Mouse (Mus musculus) G1E (cell line): ENCODE results near the gene Ctsa. TPM values are rescaled to one million over a fixed set of nuclear protein-coding genes. Genes with fewer than 3 reads are reported as not detected.

ENCODE experiments used
- ATAC-seq: 2 replicates; pipeline ENCODE4 v1.8.0; 2016; ENCODE audit warnings: mild to moderate bottlenecking; ENCODE audit not compliant: insufficient number of reproducible peaks, poor library complexity, low FRiP score, severe bottlenecking; ENCODE audit errors: extremely low read depth
- DNase-seq: peaks from one replicate; pipeline ENCODE4 v3.0.0; 2012; ENCODE audit warnings: low spot score
- H3K27me3 ChIP-seq: 2 replicates; pipeline ENCODE4 v1.6.1; 2012; ENCODE audit warnings: mild to moderate bottlenecking, low read length, inconsistent platforms; ENCODE audit not compliant: insufficient read depth
- H3K36me3 ChIP-seq: replicated peaks from 2 replicates; pipeline ENCODE3; 2012; ENCODE audit warnings: mild to moderate bottlenecking, inconsistent platforms
- H3K4me1 ChIP-seq: 2 replicates; pipeline ENCODE4 v1.6.1; 2012; ENCODE audit warnings: low read depth, low read length, inconsistent platforms, mixed read lengths; ENCODE audit not compliant: insufficient read depth
- H3K4me3 ChIP-seq: 2 replicates; pipeline ENCODE4 v1.5.1; 2012; ENCODE audit warnings: low read depth, mild to moderate bottlenecking, inconsistent platforms, low read length, moderate library complexity, mixed read lengths
- H3K9me3 ChIP-seq: replicated peaks from 2 replicates; pipeline ENCODE4 v1.6.1; 2012; ENCODE audit warnings: inconsistent platforms
- CTCF ChIP-seq: IDR thresholded peaks from 2 replicates; pipeline ENCODE4 v1.5.1; 2012; ENCODE audit warnings: low read depth, low read length, inconsistent platforms, mixed read lengths
- GATA1 ChIP-seq: IDR thresholded peaks from 2 replicates; pipeline ENCODE4 v1.6.1; 2012; ENCODE audit warnings: borderline replicate concordance, low read length, inconsistent platforms, mixed read lengths
- GATA2 ChIP-seq: IDR thresholded peaks from 2 replicates; pipeline ENCODE4 v1.6.1; 2012; ENCODE audit warnings: low read depth, low read length, inconsistent platforms, borderline replicate concordance
- POLR2AphosphoS5 ChIP-seq: IDR thresholded peaks from 2 replicates; pipeline ENCODE4 v1.6.1; 2012; ENCODE audit warnings: low read depth, low read length, inconsistent platforms; ENCODE audit not compliant: insufficient replicate concordance
- TAL1 ChIP-seq: conservative IDR thresholded peaks from 2 replicates; pipeline ENCODE4 v1.6.1; 2012; ENCODE audit warnings: low read depth, low read length, inconsistent platforms, mixed read lengths
- polyA plus RNA-seq: library from polyadenylated mRNA; stranded (reverse); fragments of >175 nt; gene quantifications from 2 replicates; pipeline ENCODE4 v1.2.3, GENCODE M21; 2012
- total RNA-seq, 2 experiments: library from RNA; stranded (forward) in 1 of 2; stranded (reverse) in 1 of 2; fragments of 200-1000 nt in 1 of 2; fragments of >200 nt in 1 of 2; fragmentation: Nextera tagmentation in 1 of 2; gene quantifications; 2 replicates each; pipeline ENCODE4 v1.2.3; 2014 to 2017

Ctsa gene
- total and polyA plus RNA-seq, 3 experiments: 24.7 to 68.2 (median 58.7) TPM

DNA sequence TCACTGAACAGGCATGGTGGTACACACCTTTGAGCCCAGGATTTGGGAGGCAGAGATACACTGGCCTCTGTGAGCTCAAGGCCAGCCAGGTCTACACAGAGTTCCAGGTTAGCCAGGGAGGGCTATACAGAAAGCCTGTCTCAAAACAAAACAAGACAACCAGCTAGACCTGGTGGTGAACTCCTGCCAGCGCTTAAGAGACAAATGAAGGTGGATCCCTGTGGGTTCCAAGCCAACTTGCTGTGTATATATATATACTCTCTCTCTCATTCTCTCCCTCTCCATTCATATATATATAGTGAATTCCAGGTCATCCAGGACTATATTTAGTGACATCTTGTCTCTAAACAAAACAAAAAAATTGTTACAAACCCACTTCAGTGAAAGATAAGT lies 28.8 kb upstream of the Ctsa start:
- Histone ChIP-seq H3K4me1 (peaks cover 34% of the 10 kb centered on the region), H3K36me3 (peaks cover 64% of the 10 kb centered on the region), H3K9me3 (no peaks in the 10 kb centered on the region), H3K4me3 (peak overlapping the region; percentile 81), H3K27me3 (no peaks in the 10 kb centered on the region)
- DNase-seq (no peak), ATAC-seq (no peak)
- TF ChIP-seq GATA2: no peak
- TF ChIP-seq GATA1: no peak

DNA sequence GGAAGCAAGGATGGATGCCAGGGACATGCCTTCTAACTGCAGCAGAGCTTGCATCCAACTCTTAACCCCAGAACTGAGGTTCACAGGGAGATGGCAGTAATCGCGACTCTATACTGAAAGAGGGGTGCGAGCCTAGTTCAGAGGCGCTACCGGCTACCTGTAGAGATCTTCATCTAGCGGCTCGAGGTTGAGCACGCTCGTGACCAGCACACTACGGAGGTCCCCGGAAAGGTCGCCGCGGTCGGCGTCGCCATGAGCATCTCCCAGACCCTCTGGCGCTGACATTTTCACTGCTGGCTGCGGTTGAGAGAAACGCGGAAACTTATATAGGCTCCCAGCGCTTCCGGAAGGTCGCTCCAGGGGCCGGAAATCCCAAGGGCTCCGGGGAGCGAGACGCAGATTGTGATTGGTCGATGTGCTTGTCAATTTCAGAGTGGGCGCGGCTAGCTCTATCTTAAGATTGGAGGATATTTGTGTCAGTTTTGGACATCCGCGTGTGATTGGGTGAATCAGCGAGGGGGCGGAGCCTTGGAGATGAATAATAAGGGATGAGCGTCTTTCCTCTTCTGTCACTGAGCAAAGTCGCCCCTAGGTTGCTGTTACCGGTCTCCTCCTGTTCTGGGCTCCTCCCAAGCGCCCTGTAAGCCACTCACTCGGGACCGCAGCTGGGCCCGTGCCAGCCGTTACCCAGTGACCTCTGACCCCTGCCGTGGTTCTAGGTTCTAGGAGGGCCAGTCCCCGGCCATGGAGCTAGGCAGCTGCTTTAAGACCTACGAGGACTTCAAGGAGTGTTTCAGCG lies 27.9 kb upstream of the Ctsa start, which contains the start of the genes Acot8 and Zswim3:
Acot8 (minus strand) TSS at position 350 of the 799 bp plus-strand sequence.
Zswim3 (plus strand) TSS at position 566 of the 799 bp plus-strand sequence.
- H3K4me1 ChIP-seq: peaks cover 34% of the 10 kb centered on the region
- peaks cover 64% of the 10 kb centered on the region for H3K36me3 ChIP-seq
- H3K27me3 ChIP-seq: no peaks in the 10 kb centered on the region
- no peak for TF ChIP-seq TAL1
- TF ChIP-seq POLR2AphosphoS5: peak; percentile 74; the same call in 1 of the 2 replicates
- no peaks in the 10 kb centered on the region for H3K9me3 ChIP-seq
- peak within 1 kb of the TSS; percentile 81 for H3K4me3 ChIP-seq
- ATAC-seq: peak; percentile 95
- peak; percentile 94 for DNase-seq

DNA sequence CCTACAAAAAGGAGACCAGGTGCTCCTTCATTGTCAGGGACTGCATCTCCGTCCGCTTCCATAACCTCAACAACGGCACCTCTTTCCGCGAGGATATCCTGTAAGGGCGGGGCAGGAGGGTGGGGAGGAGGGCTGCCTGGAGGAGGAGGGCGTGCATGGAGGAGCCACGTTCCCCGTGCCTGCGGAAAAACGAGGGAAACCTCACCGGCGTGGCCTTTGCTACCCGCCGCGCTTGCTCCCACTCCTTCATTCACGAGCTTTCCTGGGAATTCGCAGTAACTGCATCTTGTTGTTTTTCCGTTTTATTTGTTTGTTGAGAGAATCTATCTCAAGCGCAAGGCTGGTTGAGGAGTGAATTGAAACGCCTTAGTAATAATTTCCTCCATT lies 27.3 kb upstream of the Ctsa start:
- peak; percentile 32 for ATAC-seq
- peaks cover 64% of the 10 kb centered on the region for H3K36me3 ChIP-seq

GRCm38 (mm10) chr2:164806614-164807013 lies 26.1 kb upstream of the Ctsa start:
- DNase-seq (no peak), ATAC-seq (no peak)
- TF ChIP-seq GATA1 (no peak), POLR2AphosphoS5 (no peak), GATA2 (no peak), TAL1 (no peak), CTCF (no peak)
- Histone ChIP-seq H3K27me3 (no peaks in the 10 kb centered on the region), H3K4me1 (peaks cover 34% of the 10 kb centered on the region), H3K36me3 (peaks cover 60% of the 10 kb centered on the region), H3K4me3 (no peak overlapping the region), H3K9me3 (no peaks in the 10 kb centered on the region)

More for the DNA sequence above, 27.3 kb upstream of the Ctsa start:
- 0 out of 2 replicates have a peak, but pooled peaks have one; percentile 22 for TF ChIP-seq POLR2AphosphoS5
- TF ChIP-seq GATA1: no peak
- no peak for TF ChIP-seq GATA2
- no peak for TF ChIP-seq CTCF
- Histone ChIP-seq H3K4me3 (peak overlapping the region; percentile 81), H3K27me3 (no peaks in the 10 kb centered on the region), H3K4me1 (peaks cover 34% of the 10 kb centered on the region), H3K9me3 (no peaks in the 10 kb centered on the region)
- DNase-seq: peak; percentile 39

DNA sequence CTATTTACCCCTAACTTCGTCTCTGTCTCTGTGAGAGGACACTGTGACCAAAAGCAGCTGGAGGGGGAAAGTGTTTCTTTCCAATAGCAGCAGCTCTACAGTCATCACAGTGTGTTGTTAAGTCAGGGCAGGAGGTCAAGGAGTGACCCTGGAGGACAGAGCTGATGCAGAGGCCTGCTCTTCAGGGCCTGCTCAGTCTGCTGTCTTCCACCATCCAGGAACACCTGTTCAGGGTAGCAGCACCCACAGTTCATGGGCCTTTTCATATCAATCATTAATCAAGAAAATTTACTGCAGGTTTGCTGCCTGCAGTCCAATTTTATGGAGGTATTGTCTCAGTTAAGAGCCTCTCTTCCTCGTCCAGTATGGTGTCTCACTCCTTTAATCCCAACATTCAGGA lies 19.1 kb upstream of the Ctsa start:
- Histone ChIP-seq H3K4me3 (no peak overlapping the region), H3K27me3 (no peaks in the 10 kb centered on the region), H3K9me3 (no peaks in the 10 kb centered on the region), H3K36me3 (peaks cover 73% of the 10 kb centered on the region), H3K4me1 (peaks cover 6% of the 10 kb centered on the region; the same call in 1 of the 2 replicates)
- DNase-seq (no peak), ATAC-seq (no peak)
- TF ChIP-seq TAL1: no peak
- TF ChIP-seq POLR2AphosphoS5: no peak
- TF ChIP-seq GATA1: no peak
- TF ChIP-seq CTCF: no peak
- no peak for TF ChIP-seq GATA2

DNA sequence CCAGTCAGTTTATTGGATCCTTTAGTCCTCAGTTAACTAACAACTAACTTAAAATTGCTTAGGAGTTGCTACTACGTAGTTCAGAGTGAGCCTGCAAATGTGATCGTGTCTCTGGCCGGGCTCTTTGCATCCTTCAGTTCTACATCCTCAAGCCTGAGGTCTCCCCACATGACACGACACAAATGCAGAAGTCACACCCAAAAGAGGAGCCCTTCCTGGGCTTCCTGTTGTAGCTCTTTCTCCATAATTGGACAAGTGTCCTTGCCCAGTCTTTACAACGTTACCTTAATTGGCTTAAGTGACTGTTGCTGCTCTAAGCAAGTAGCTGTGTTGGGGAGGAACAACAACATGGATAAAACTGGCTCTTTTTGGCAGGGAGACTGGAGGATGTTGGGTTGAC lies 17.3 kb upstream of the Ctsa start:
- ATAC-seq (no peak), DNase-seq (no peak)
- peaks cover 70% of the 10 kb centered on the region for H3K36me3 ChIP-seq
- H3K9me3 ChIP-seq: no peaks in the 10 kb centered on the region
- no peak overlapping the region for H3K4me3 ChIP-seq
- no peaks in the 10 kb centered on the region for H3K27me3 ChIP-seq
- H3K4me1 ChIP-seq: peaks cover 6% of the 10 kb centered on the region; the same call in 1 of the 2 replicates
- TF ChIP-seq POLR2AphosphoS5 (no peak), TAL1 (no peak), GATA2 (no peak), CTCF (no peak), GATA1 (no peak)
